Mouse (Mus musculus): ENCODE measurements around the gene Fam98a.

Gene Fam98a

DNA sequence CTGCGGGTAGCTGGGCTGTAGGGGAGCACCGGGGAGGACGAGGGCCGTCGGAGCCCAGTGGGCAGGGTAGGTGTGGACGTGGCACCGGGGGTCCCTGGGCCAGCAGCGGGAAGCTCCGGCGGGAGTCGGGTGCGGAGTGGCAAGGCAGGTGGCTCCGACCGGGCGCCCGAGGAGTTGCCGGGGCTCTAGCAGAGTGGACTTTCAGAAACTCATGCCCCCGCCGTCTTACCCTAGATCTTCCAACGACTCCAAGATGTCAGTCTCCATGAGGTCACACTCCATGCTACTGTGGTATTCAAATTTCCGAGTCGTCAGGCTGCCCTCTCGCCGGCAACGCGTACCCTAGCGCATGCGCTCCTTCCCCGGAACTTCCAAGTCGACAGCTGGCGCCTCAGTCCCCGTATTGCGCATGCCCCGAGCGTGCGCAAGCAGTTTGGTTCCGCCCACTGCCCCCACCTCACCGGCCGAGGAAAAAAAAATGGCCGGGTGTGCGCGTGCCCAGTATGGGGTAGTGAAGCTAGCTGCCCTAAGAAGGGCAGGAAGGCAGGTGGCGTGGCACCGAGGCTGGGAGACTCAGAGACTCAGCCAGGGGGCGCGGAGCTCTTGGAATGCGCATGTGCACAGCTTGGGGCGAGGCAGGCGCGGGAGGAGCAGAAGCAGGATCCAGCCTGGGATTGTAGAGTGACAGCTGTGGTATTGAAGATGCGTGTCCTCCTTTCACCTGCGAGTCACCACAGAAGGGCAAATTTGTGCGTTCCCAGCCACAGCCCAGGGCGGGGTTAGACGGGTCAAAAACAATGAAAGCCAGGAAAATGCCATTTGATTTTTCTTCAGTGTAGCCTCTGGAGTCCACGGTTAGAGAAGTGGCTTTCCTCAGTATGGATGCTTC lies at the start of gene Fam98a:
Gene Fam98a (minus strand): TSS at position 435 of the 889 bp plus-strand sequence.
- peak; percentile 96 to 98 for DNase-seq (ENCODE audit: low spot score in 2 of 2)

GRCm38 (mm10) chr17:75598652-75599051 lies 46.9 kb upstream of the Fam98a start:
- DNase-seq (ENCODE audit: low spot score in 2 of 2), result no peak

GRCm38 (mm10) chr17:75582738-75583137 lies 31.0 kb upstream of the Fam98a start:
- DNase-seq (ENCODE audit: low spot score in 2 of 2), result no peak

DNA sequence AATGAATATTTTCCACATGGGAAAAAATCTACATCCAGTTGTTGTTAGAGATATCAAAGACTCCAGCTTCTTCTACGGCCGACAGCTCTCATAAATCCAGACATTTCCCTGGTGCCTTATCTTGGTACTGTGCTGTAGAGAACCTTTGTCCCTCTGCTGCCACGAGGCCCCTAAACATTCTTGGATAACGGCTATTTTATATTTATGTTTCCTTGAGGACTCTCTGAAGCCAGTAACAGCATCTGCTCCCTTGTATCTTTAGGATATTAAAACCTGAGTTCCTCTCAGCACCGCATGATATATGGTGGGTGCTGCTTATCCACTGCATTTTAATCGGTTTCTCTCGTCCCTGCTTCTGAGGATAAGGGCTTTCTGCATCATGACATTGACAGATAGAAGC lies 23.9 kb upstream of the Fam98a start:
- no peak for DNase-seq (ENCODE audit: low spot score in 2 of 2)

GRCm38 (mm10) chr17:75558041-75558440 lies 6.3 kb upstream of the Fam98a start:
- DNase-seq (ENCODE audit: low spot score in 2 of 2), result no peak

DNA sequence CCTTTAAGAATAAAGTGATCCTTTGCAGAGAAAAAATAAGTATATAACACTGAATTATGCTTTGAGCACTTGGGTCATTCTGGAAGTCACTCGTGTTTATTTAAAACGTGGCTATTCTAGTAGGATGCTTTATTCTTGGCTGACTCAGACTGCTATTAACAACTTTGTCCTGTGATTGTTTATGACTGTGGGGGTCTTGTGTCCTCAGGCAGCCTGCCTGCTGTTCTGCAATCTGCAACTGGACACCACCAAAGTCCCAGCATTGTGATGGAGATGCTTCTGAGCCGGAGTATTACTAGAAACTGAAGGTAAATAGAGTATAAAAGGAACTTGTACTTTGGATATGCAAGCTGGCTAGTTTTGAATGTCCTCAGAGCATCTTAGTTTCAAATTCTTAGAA lies 5.3 kb upstream of the Fam98a start:
- DNase-seq (ENCODE audit: low spot score in 2 of 2), result no peak

DNA sequence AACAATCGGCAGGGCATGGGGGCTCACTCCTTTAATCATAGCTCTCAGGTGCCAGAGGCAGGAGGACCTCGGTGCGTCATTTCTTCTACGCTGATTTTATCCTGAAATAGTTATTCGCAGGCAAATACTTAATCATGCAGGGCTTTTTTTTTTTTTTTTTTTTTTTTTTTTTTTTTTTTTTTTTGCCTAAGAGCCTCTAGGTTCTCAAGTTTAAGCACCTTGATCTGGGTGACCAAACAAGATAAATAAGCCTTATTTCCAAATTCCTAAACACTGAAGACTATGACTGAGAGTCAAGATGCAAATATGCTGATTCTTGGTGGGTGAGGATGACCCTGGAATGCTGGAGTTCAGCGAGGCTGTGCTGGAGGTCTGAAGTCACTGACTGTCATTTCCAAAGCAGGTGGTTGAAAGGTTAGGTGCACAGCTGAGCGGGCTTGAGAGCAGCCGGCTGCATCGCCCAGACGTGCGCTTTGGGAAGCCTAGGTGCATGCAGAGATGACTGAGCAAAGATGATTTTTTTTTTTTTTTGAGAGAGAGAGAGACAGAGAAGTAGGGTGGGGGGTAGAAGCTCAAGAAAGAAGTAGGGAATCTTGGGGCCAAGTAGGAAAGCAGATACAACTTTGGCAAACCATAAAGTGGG lies 854 bp downstream of the Fam98a start:
- no peak for DNase-seq (ENCODE audit: low spot score in 2 of 2)

- peak in 1 of 2 experiments; percentile 32 for DNase-seq (ENCODE audit: low spot score in 2 of 2)
Measured at GRCm38 (mm10) chr17:75544262-75544661, 7.5 kb downstream of the Fam98a start.

DNA sequence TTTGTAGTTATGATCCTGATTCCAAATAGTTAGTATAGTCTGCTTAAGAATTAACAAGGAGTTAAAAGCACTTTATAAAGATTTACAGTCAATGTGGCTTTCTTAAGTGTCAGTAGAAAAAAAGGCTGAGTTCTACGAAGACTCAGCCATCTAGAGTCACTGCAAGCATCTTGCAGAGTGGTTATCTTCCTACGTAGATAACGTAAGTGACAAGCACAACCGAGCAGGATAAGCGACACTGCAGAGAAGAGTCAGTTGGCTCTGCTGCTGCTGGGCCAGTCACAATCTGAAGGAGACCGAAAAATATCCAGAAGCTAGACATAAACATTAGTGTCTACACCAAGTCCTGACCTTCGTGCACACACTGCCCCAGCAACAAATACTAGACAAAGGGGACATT lies 8.3 kb downstream of the Fam98a start:
- DNase-seq (ENCODE audit: low spot score in 2 of 2), result no peak

DNA sequence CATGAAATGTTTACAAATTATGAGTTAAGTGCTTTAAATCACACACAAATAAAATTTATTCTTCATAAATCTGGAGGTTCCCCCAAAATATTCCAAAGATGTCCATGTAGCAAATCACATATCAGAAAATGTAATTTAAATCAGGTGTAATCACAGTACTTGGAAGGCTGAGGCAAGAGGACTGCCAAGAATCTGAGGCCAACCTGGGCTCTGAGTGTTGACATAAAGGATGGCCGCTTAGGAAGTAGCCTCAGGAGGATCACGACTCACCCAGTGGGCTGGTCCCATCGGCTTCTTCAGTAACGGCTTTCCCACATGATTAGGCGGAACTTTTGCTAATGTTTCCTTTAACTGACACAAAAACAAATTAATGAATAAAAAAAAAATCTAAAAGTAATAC lies 11.9 kb downstream of the Fam98a start:
- no peak for DNase-seq (ENCODE audit: low spot score in 2 of 2)

DNA sequence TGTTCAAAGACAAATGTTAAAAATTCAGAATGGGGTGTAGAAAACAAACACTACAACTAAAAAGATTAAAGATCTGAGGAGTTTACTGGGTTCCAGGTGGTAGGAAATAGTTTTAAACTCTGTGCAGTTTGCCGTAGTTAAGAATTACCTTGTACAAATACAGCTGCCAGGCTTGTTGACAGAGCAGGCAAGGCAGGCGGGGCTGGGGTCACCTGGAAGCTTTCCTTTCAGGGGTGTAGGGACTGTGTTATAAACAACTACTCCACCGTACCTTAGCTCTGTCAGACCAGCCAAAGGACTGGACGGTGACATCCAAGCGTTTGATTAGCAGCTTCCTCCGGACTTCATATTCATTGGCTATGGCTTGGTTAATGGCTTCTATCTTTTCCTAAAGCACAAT lies 12.6 kb downstream of the Fam98a start:
- no peak for DNase-seq (ENCODE audit: low spot score in 2 of 2)

GRCm38 (mm10) chr17:75538431-75538830 lies 13.3 kb downstream of the Fam98a start:
- no peak for DNase-seq (ENCODE audit: low spot score in 2 of 2)

- no peak for DNase-seq (ENCODE audit: low spot score in 2 of 2)
Measured at GRCm38 (mm10) chr17:75537050-75537445, 14.7 kb downstream of the Fam98a start.

DNA sequence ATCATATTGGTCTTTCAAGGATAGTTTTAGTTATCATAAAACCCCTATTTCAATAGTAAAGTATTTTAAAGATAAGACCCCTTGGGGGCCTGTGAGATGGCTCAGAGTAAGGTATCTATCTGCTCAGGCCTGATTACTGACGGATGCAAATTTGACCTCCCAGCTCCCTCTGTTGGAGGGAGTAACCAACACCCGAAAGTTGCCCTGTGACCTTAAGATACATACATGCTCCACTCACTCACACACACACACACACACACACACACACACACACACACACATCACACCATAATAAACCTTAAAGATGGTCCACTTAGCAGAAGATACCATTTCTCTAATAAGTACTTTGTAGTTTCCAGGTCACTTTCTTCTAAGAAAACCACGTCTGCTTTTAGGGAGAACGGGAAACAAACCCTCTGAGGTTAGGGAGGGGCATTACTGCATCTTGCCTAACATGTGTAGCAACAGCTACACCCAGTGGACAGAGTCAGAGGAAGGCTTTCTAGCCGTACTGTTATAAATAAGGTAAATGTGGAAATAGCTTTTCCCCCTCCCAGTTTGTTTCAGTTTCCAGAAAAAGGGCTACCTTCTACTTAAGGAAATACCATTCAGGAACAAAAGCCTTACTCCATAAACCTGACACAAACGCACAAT lies 15.2 kb downstream of the Fam98a start:
- DNase-seq (ENCODE audit: low spot score in 2 of 2), result peak; percentile 27 to 51

- no peak for DNase-seq (ENCODE audit: low spot score in 2 of 2)
Measured at GRCm38 (mm10) chr17:75535612-75536011, 16.1 kb downstream of the Fam98a start.

DNA sequence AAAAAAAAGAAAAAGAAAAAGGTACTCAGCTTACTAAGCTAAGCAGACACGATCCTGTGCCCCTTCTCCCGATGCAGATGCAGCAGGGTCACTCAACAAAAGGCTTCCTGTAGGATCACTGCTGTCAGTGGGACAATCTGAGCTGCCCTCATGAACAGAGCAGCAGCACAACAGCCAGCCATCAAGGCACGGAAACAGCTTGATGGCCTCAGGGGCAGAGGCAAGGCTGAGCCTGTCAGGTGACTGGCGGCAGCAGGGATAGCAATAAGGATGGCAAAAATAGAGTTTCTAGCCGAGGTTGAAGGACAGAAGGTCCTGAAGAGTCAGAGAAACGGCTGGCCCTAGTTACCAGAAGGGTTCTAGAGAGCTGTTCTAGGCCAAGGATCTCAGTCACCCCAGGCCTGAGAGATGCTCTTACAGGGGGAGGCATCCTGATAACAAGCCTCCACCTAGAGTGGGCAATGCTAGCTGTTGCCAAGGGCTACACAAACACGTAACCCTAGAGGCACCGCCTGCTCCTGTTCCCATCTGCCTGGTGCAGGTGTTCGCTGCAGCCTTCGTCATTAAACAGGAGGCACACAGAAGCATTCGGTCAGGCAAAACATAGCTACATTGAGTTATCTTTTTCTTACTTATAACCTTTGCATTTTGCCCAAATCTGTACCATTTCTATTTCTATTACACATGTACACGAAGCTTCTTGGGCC lies 17.3 kb downstream of the Fam98a start:
- no peak for DNase-seq (ENCODE audit: low spot score in 2 of 2)

GRCm38 (mm10) chr17:75532469-75532986 lies 19.2 kb downstream of the Fam98a start:
- DNase-seq (ENCODE audit: low spot score in 2 of 2), result no peak

DNA sequence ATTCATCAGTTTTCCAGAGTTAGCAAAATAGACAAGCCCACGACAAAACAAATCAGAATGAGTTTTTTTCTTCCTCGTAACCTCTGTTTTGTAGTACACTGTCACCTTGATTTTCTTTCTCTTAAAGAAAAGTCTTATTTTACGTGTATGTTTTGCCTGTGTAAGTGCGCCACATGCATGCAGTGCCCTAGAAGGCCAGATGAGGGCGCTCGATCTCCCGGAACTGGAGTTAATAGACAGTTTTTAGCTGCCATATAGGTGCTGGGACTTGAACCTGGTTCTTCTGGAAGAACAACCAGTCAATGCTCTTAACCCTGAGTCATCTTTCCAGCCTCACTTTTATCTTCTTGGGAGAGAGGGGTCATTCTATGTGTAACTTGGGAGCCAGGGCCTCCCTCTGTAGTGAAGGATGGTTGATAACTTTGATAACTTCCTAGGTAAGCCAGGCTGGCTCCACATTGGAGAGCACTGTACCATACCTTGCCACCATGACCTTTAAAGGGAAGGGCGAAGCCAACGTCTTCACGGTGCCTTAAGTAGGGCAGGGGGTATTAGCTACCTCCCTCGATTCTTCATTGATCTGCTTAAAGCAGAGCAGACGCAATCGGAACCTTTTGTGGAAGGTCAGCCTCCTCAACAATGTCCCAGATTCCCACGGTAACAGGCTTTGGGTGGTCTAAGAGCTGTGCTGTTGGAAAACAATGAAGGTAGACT lies 22.4 kb downstream of the Fam98a start:
- no peak for DNase-seq (ENCODE audit: low spot score in 2 of 2)

GRCm38 (mm10) chr17:75526411-75526810 lies 25.3 kb downstream of the Fam98a start:
- DNase-seq (ENCODE audit: low spot score in 2 of 2), result no peak

GRCm38 (mm10) chr17:75523812-75524211 lies 27.9 kb downstream of the Fam98a start:
- peak; percentile 70 to 80 for DNase-seq (ENCODE audit: low spot score in 2 of 2)

Measured in heart, adult 9 months (tissue).